In genomic region chr14:59045235-59045634, GRCm38 (mm10) we compare ENCODE assay signal across 14 mouse cellular contexts.
"Had no signal": no experiment of that assay in that cellular context is flagged by ENCODE, and none has a peak within 500 bp of the region (broad histone marks: within the 10 kb centered on the region; RNA-seq: fewer than 3 reads in every experiment).

No protein-coding gene starts in this region.

- H3K9me3 ChIP-seq: liver, embryonic 13.5 days; neural tube, embryonic 12.5 days; neural tube, embryonic 15.5 days had no signal

- DNase-seq: kidney, adult 2 months; kidney, postnatal 25 days; layer of hippocampus, adult 9-11 months; liver, embryonic 13.5 days; lung, adult 2 months; lung, postnatal 4 days; midbrain, embryonic 14.5 days; spleen, adult 18-20 months; thymus, postnatal 25 days had no signal

- H3K27ac ChIP-seq: kidney, postnatal 0 days; layer of hippocampus, adult 2 months; liver, embryonic 13.5 days; neural tube, embryonic 12.5 days; neural tube, embryonic 15.5 days had no signal

- H3K27me3 ChIP-seq: liver, embryonic 13.5 days; neural tube, embryonic 12.5 days; neural tube, embryonic 15.5 days had no signal

- H3K4me3 ChIP-seq: layer of hippocampus, adult 2 months; liver, embryonic 13.5 days; neural tube, embryonic 12.5 days; neural tube, embryonic 15.5 days had no signal

- H3K9ac ChIP-seq: liver, embryonic 13.5 days; neural tube, embryonic 12.5 days; neural tube, embryonic 15.5 days had no signal

- H3K4me1 ChIP-seq: liver, embryonic 13.5 days; neural tube, embryonic 12.5 days had no signal

- H3K4me2 ChIP-seq: liver, embryonic 13.5 days; midbrain, embryonic 11.5 days; neural tube, embryonic 12.5 days; neural tube, embryonic 15.5 days had no signal

- H3K36me3 ChIP-seq: liver, embryonic 13.5 days; neural tube, embryonic 12.5 days; neural tube, embryonic 15.5 days had no signal
